Mouse (Mus musculus): Measurements from ENCODE around the gene Rwdd2b. TPM values are rescaled to one million over a fixed set of nuclear protein-coding genes. Genes with fewer than 3 reads are reported as not detected.
A peak's percentile ranks its signal among the peaks of the same experiment; 100 is the strongest.

Rwdd2b gene
- polyA plus RNA-seq, 1 experiment = 3.2 TPM

DNA sequence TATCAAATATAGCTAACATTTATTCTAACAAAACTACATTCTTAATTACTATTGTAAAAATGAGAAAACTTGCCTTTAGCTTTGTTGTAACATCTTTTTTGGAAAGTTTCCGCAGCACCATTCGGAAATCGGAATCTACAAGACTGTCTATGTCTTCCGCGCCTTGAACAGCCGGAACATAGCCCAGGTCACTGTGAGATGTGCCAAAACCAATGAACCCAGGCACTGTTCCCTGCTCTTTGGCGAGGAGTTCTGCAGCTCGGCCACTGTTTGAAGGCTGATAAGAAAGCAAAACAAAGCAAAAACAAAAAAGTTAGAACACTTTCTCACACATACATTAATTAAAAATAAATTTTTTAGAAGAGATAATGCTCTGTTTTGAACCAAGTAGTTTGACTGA lies 12.9 kb downstream of the Rwdd2b start:
- Histone ChIP-seq H3K36me3 (ENCODE audit: control insufficient read depth, insufficient read depth, low read length) (peaks cover 3% of the 10 kb centered on the region), H3K27ac (ENCODE audit: control insufficient read depth, insufficient read depth, low read depth, low read length) (no peak overlapping the region), H3K27me3 (ENCODE audit: control insufficient read depth, insufficient read depth, low read length) (no peaks in the 10 kb centered on the region), H3K4me3 (ENCODE audit: control insufficient read depth, low read depth, low read length) (no peak overlapping the region), H3K4me1 (ENCODE audit: control insufficient read depth, insufficient read depth, low read length) (no peaks in the 10 kb centered on the region)
- TF ChIP-seq POLR2A (IDR thresholded peaks at IDR 0.05; ENCODE audit: control insufficient read depth, low read depth, low read length) (no peak), CTCF (IDR thresholded peaks at IDR 0.05; ENCODE audit: control insufficient read depth, insufficient read depth, insufficient replicate concordance, low read depth, low read length) (no peak)

DNA sequence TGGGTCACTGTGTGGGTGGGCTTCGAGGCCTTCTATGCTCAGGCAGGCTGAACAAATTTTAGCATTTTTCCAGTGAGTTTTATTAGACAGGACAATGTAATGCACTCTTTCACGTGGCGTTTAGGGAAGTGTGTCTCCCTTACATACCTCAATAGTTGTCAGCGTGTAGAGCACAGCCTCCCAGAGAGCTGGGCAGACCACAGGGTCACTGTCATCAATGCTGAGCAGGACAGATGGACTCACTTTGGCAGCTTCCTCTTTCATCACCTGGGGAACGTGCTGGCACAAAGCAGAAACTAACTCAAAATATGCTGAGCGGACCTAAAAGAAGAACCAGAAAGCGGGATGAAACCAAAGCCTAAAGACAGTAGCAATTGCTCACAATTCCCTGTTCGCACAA lies 19.7 kb downstream of the Rwdd2b start:
- Histone ChIP-seq H3K4me1 (ENCODE audit: control insufficient read depth, insufficient read depth, low read length) (no peaks in the 10 kb centered on the region), H3K27ac (ENCODE audit: control insufficient read depth, insufficient read depth, low read depth, low read length) (no peak overlapping the region), H3K27me3 (ENCODE audit: control insufficient read depth, insufficient read depth, low read length) (no peaks in the 10 kb centered on the region), H3K4me3 (ENCODE audit: control insufficient read depth, low read depth, low read length) (no peak overlapping the region), H3K36me3 (ENCODE audit: control insufficient read depth, insufficient read depth, low read length) (peaks cover 5% of the 10 kb centered on the region)
- TF ChIP-seq CTCF (IDR thresholded peaks at IDR 0.05; ENCODE audit: control insufficient read depth, insufficient read depth, insufficient replicate concordance, low read depth, low read length) (no peak), POLR2A (IDR thresholded peaks at IDR 0.05; ENCODE audit: control insufficient read depth, low read depth, low read length) (no peak)

DNA sequence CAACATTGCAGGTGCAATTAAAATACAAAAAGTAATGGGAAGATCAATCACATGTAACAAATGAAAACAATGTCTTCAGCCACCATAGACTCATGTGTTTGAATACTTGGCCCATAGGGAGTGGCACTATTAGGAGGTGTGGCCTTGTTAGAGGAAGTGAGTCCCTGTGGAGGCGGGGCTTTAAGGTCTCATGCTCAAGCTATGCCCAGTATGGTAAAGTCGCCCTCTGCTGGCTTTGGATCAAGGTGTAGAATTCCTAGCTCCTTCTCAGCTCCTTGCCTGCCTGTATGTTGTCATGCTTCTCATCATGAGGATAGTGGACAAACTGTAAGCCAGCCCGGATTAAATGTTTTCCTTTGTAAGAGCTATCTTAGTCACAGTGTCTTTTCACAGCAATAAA lies 35.4 kb downstream of the Rwdd2b start:
- no peaks in the 10 kb centered on the region for H3K4me1 ChIP-seq (ENCODE audit: control insufficient read depth, insufficient read depth, low read length)
- H3K36me3 ChIP-seq (ENCODE audit: control insufficient read depth, insufficient read depth, low read length) = peaks cover 6% of the 10 kb centered on the region
- H3K4me3 ChIP-seq (ENCODE audit: control insufficient read depth, low read depth, low read length) = no peak overlapping the region
- H3K27me3 ChIP-seq (ENCODE audit: control insufficient read depth, insufficient read depth, low read length) = no peaks in the 10 kb centered on the region
- no peak overlapping the region for H3K27ac ChIP-seq (ENCODE audit: control insufficient read depth, insufficient read depth, low read depth, low read length)
- TF ChIP-seq CTCF (IDR thresholded peaks at IDR 0.05; ENCODE audit: control insufficient read depth, insufficient read depth, insufficient replicate concordance, low read depth, low read length) (no peak), POLR2A (IDR thresholded peaks at IDR 0.05; ENCODE audit: control insufficient read depth, low read depth, low read length) (no peak)

DNA sequence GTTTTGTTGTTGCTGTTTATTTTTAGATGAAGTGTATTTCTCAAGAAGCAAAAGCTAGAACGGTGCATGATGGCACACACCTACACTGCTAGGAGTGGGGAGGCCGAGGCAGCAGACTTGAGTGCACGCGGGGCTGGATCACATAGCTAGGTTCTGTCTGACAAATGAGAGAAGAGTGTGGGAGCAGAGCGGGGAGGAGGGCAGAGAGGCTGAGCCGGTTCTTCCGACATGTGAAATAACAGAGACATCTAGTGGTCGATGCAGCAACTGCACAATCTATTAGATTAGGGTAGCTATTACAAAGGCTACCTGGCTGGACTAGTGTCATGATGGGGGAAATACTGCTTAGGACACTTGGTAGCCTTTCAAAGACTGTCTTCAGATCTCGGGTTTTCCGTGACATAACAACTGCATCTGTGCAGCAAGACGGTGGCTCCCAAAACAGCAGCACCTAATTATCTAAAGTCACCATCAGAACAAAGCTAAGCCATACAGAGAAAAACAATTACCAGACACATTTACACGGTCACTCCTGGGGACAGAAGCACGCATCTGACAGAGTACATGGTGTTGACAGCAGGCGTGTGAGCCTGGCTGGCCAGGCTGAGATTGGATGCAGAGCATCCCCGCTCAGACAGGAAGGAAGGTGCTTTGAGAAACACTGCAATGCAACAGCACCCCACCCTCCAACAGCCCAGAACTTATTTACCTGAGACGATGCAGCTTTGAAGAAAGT lies 46.4 kb downstream of the Rwdd2b start:
- peaks cover 2% of the 10 kb centered on the region; the same call in 1 of the 2 replicates for H3K36me3 ChIP-seq (ENCODE audit: control insufficient read depth, insufficient read depth, low read length)
- TF ChIP-seq CTCF (IDR thresholded peaks at IDR 0.05; ENCODE audit: control insufficient read depth, insufficient read depth, insufficient replicate concordance, low read depth, low read length) = peak; percentile 44; the same call in 1 of the 2 replicates
- TF ChIP-seq POLR2A (IDR thresholded peaks at IDR 0.05; ENCODE audit: control insufficient read depth, low read depth, low read length) = no peak
- no peak overlapping the region for H3K27ac ChIP-seq (ENCODE audit: control insufficient read depth, insufficient read depth, low read depth, low read length)
- no peak overlapping the region for H3K4me3 ChIP-seq (ENCODE audit: control insufficient read depth, low read depth, low read length)
- H3K4me1 ChIP-seq (ENCODE audit: control insufficient read depth, insufficient read depth, low read length) = no peaks in the 10 kb centered on the region
- H3K27me3 ChIP-seq (ENCODE audit: control insufficient read depth, insufficient read depth, low read length) = no peaks in the 10 kb centered on the region

DNA sequence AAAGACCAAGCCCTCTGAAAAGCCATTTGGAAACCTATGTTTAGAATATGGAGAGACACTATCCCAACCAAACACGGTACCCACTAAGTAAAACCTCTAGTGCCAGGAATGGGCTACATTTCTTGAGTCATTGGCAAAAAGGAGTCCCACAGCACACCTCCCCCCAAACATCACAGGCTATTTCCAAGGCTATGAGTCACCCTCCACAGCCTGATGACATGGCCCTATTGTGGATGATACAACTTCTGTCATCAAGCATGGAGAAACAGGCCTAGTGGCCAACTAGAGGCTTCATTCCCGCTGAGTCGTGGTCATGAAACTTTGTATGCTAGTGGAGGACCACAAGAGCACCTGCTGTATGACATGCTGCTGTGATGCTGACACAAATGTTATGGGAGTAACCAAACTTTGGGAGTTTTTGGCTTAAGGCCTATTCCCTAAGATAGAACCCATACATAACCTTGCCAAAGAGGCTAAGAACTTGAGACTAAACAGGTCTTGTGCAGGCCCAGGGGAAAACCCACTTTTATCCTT lies 52.9 kb downstream of the Rwdd2b start:
- Histone ChIP-seq H3K4me3 (ENCODE audit: control insufficient read depth, low read depth, low read length) (no peak overlapping the region), H3K27me3 (ENCODE audit: control insufficient read depth, insufficient read depth, low read length) (no peaks in the 10 kb centered on the region), H3K36me3 (ENCODE audit: control insufficient read depth, insufficient read depth, low read length) (no peaks in the 10 kb centered on the region), H3K27ac (ENCODE audit: control insufficient read depth, insufficient read depth, low read depth, low read length) (no peak overlapping the region), H3K4me1 (ENCODE audit: control insufficient read depth, insufficient read depth, low read length) (no peaks in the 10 kb centered on the region)
- no peak for TF ChIP-seq POLR2A (IDR thresholded peaks at IDR 0.05; ENCODE audit: control insufficient read depth, low read depth, low read length)
- TF ChIP-seq CTCF (IDR thresholded peaks at IDR 0.05; ENCODE audit: control insufficient read depth, insufficient read depth, insufficient replicate concordance, low read depth, low read length) = no peak

DNA sequence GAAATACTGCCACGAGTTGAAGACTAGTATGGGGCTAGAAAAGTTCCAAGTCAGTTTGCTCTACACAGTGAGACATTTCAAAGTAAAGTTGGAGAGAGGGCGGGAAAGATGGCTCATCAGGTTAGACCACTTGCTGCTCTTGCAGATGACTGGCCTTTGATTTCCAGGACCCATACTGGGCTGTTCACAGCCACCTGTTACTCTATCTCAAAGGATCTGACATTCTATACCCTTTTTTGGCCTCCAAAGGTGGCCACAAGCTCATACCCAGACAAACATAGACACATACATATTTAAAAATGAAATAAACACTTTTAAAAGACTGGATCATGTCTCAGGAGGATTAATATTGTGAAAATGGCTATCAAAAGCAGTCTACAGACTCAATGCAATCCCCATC lies 56.0 kb downstream of the Rwdd2b start:
- Histone ChIP-seq H3K27ac (ENCODE audit: control insufficient read depth, insufficient read depth, low read depth, low read length) (no peak overlapping the region), H3K27me3 (ENCODE audit: control insufficient read depth, insufficient read depth, low read length) (no peaks in the 10 kb centered on the region), H3K36me3 (ENCODE audit: control insufficient read depth, insufficient read depth, low read length) (peaks cover 3% of the 10 kb centered on the region; the same call in 1 of the 2 replicates)

More for the DNA sequence above, 56.0 kb downstream of the Rwdd2b start:
- Histone ChIP-seq H3K4me1 (ENCODE audit: control insufficient read depth, insufficient read depth, low read length) (no peaks in the 10 kb centered on the region), H3K4me3 (ENCODE audit: control insufficient read depth, low read depth, low read length) (no peak overlapping the region)
- TF ChIP-seq CTCF (IDR thresholded peaks at IDR 0.05; ENCODE audit: control insufficient read depth, insufficient read depth, insufficient replicate concordance, low read depth, low read length) (no peak), POLR2A (IDR thresholded peaks at IDR 0.05; ENCODE audit: control insufficient read depth, low read depth, low read length) (no peak)

Other genes with a start within 250 kb of the Rwdd2b start
- gene N6amt1, start 86.4 kb downstream of the Rwdd2b start, polyA plus RNA-seq (2012; rRNA removed) = 3.0 and 3.6 TPM in 2 replicates
- 38.7 and 44.6 TPM in 2 replicates for gene Ltn1, start 8.0 kb downstream of the Rwdd2b start, polyA plus RNA-seq (2012; rRNA removed)
- gene Usp16, start 14.1 kb upstream of the Rwdd2b start, polyA plus RNA-seq (2012; rRNA removed) = 71.7 and 79.6 TPM in 2 replicates
- gene Cct8, start 55.3 kb upstream of the Rwdd2b start, polyA plus RNA-seq (2012; rRNA removed) = 42.5 and 57.1 TPM in 2 replicates
- gene Map3k7cl, start 112.8 kb upstream of the Rwdd2b start, polyA plus RNA-seq (2012; rRNA removed) = 0.90 and 1.3 TPM in 2 replicates

All from testis, adult 2 months (tissue).